Mouse (Mus musculus) liver, adult (tissue): Measurements from ENCODE around the gene Gli1.

Experiments
- GATA4 ChIP-seq: IDR thresholded peaks from 2 replicates; pipeline ENCODE4 v1.6.1; 2014; ENCODE audit warnings: mild to moderate bottlenecking, low read length; ENCODE audit not compliant: insufficient replicate concordance

The Gli1 gene

DNA sequence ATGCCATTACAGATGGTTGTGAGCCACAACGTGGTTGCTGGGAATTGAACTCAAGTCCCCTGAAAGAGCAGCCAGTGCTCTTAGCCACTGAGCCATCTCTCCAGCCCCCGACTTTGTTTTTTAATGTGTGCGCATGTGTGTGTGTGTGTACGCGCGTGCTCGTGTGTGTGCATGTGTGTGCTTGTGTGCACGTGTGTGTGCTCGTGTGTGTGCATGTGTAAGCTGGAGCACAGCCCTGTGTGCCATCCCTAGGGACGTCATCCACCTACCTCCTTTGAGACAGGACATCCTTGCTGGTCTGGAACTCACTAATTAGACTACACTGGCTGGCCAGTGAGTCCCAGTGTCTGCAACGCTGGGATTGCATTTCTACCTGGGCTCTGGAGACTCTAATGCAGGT lies 11.0 kb upstream of the Gli1 start:
- no peak for TF ChIP-seq GATA4

- no peak for TF ChIP-seq GATA4
These were observed 10.4 kb upstream of the Gli1 start for GRCm38 (mm10) chr10:127352187-127352586.

- no peak for TF ChIP-seq GATA4
These were observed 9.9 kb upstream of the Gli1 start for GRCm38 (mm10) chr10:127351719-127352118.

DNA sequence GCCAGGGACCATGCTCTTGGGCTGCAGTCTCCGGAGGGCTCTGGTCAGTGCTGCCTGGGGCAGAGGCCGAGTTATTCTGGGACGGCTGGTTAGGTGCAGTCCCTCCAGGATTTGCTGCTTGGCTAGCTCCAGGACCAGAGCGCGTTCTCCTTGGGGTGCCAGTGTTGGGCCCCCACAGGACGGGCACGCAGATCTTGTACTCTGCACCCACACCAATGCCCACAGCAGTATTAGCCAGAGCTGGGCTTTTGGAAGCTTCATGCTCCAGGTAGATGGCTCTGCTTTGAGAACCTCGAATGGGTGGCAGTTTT lies 9.5 kb upstream of the Gli1 start:
- TF ChIP-seq GATA4: no peak

DNA sequence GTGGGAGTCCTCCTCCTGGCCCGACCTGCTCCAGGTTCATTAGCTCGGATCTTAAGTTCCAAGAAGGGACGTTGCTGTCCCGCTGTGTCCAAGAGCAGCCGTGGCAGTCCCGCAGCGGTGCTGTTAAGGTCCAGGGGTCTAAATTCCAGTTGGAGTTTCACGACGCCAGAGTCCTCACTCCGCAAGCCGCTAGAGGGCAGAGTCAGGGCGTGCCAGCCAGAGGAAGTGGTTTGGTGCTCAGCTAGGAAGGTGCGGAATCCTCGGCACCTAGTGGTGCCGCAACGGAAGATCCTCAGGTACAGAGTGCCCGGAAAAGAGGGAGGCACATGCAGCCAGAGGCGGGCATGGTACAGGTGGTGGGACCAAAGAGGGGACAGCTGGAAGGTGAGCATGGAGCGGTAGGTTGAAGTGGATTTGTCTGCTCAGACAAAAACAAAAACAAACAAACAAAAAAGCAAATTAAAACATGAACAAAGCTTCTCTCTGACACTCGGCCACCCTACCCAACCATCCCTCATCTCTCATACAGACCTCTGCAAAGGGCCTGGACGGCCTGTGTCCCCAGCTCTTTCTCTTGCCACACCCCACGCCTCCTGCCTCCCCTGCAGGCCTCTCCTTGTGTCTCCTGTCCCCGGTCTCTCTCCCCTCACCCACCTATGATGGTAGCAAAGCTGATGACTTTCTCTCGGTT lies 9.0 kb upstream of the Gli1 start:
- TF ChIP-seq GATA4: no peak

DNA sequence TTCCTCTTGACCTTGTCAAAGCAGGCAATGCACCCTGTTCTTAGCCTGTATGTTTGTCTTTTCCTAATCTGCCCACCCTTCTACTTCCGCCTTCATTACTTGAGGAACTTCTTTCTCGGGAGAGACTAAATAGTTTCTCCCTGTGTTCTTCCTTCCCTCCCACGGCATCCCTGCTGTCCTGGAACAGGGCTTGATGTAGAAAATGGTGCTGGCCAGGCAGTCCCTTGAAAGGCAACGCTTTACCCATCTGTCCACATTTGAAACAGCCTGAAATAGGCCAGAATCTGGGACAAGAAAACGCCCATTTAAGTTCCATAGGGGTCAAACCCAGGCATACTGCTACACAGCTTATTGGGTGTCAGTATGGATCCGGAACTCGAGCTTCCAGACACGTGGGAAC lies 8.0 kb upstream of the Gli1 start:
- TF ChIP-seq GATA4: no peak

DNA sequence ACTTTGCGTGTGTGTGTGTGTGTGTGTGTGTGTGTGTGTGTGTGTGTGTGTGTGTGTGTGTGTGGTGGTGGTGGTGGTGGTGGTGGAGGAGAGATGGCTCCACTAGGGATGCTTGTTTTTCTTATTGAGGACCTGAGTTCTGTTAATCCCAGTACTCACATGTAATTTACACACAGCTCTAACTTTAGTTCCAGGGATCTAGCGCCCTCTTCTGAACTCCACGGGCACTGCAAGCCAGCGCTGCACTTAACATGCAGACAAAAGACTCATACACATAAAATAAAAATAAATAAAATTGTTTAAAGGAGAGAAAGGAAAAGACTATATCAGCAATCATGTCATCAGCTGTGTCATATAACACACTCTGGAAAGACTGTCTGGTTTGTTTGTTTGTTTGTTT lies 7.2 kb upstream of the Gli1 start:
- no peak for TF ChIP-seq GATA4

GRCm38 (mm10) chr10:127346173-127346572 lies 4.4 kb upstream of the Gli1 start:
- TF ChIP-seq GATA4: no peak

DNA sequence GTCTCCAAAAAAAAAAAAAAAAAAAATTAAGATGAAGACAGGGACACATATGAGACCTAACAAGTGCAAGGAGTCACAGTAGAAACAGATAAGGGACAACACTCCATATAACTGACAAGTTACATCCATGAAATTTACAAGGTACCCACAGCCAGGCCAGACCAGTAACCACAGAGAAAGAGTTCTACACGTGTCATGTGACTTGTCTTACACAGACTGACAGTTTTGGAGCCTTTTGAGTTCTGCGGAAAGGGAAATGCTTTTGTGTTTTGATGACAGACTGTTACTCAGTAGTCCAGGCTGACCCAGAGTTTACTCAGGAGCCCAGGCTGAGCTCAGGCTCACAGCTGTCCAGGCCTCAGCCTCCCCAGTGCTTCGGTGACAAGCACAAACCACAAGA lies 1.3 kb upstream of the Gli1 start:
- no peak for TF ChIP-seq GATA4

GRCm38 (mm10) chr10:127341360-127341690 lies 449 bp downstream of the Gli1 start:
- TF ChIP-seq GATA4: no peak

- no peak for TF ChIP-seq GATA4
These were observed 1.0 kb downstream of the Gli1 start for GRCm38 (mm10) chr10:127340577-127341359.

DNA sequence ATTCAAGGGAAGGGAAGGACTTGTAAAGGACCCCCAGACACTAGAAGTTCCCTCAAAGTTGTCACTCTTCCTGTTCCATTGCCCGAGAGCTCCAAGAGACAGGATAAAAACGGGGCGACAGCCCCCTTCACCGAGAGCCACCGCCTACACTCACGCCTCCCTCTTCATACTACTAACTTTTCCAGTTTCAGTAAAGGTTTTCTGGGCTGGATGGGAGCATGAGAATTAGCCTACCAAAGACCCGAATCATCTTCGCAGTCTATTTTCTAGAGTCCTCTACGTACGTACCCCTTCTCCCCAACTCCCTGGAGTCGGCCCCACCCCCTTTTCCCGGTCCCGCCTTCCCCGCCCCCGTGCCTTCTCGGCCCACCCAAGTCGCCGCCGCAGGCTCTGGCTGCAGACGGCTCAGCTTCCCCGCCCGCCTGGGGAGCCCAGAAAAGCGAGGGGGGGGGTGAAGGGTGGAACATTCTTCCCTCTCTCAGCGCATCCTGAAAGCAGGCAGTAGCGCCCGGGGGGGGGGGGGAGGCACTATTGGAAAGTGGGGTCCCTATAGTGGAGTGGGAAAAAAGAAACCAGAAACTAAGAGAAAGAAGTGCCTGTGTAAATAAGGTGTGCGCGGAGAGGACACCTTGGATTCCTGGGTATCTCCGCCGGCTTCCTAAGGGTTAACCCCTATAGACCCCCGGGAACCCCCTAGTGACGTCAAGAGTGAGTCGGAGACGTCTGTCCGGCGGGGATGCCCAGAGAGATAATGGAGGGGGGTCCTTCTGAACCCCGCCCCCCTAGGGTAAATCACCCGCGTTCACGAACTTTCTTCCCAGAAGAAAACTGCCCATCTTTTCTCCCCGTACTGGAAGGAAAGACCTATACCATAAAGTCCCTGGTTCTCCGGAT lies 1.8 kb downstream of the Gli1 start:
- no peak for TF ChIP-seq GATA4

DNA sequence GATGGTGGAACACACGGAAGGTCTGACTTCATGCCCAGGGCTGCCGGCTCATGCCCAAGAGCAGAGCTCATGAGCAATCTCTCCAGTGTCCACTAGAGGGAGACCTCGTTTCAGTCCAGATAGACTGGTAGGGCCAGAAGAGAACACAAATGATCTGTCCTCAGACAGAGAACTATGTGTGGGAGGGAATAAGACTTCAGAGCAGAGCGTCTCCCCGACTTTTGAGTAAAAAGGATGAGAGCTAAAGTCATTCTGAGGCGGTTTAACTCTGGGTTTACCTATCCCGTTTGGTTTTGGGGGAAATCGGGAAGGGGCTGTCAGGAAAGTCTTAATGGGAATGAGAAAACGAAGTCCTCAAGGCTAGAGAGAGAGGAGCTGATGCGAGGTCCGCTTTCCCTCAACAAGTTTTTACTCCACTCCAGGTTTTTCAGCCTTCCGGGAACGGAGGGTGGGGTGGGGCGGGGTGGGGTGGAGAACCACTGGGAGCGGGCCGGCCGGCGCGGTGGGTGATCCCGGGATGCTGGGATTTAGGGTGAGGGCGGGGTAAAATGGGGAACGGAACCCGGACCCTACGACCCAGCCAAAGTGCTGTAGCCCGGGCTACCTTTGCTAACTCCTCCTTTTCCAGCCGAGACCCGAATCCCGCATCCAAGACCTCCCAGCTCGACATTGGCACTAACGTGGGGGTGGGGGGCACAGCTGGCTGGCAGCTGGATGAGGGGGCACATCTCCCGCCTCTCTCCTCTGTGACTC lies 2.7 kb downstream of the Gli1 start:
- no peak for TF ChIP-seq GATA4

GRCm38 (mm10) chr10:127337536-127338099 lies 4.2 kb downstream of the Gli1 start:
- TF ChIP-seq GATA4: no peak

- TF ChIP-seq GATA4: no peak
These were observed 4.8 kb downstream of the Gli1 start for GRCm38 (mm10) chr10:127336952-127337351.
